Mouse (Mus musculus) brain, embryonic 14.5 days (tissue): ENCODE measurements around the gene Nxnl1.

ENCODE experiments used
- CTCF ChIP-seq: fragments of 200-500 bp; IDR thresholded peaks from 2 replicates; pipeline ENCODE4 v1.5.1; 2012; ENCODE audit warnings: inconsistent platforms, mild to moderate bottlenecking, moderate library complexity, borderline replicate concordance; ENCODE audit not compliant: insufficient read depth, insufficient read length; ENCODE audit errors: extremely low read depth
- POLR2A ChIP-seq: fragments of 200-500 bp; IDR thresholded peaks from 2 replicates; pipeline ENCODE4 v1.6.1; 2012; ENCODE audit warnings: mild to moderate bottlenecking, inconsistent platforms, borderline replicate concordance; ENCODE audit not compliant: poor library complexity, insufficient read depth, insufficient read length, severe bottlenecking; ENCODE audit errors: extremely low read depth

GRCm38 (mm10) chr8:71537028-71537867 lies 29.2 kb downstream of the Nxnl1 start, which contains the start of gene Bst2:
- no peak for TF ChIP-seq POLR2A
- TF ChIP-seq CTCF = no peak
